Mouse (Mus musculus): ENCODE measurements at regions not wholly inside any gene's neighbourhood (a gene's known extent, or its start where the extent isn't known, plus 50 kb on each side); places are given as distances from the start of the nearest gene placed in this dataset.

GRCm38 (mm10) chr3:120189606-120190005, 405.3 kb upstream of the Ptbp2 start:
- TF ChIP-seq CTCF (IDR thresholded peaks at IDR 0.05; ENCODE audit: low read depth) (no peak), EP300 (IDR thresholded peaks at IDR 0.05; ENCODE audit: low read depth) (no peak)

Measured in liver, embryonic 14.5 days (tissue).